Mouse (Mus musculus) myocyte (in vitro differentiated cells): ENCODE data around the gene Dlx3. TPM values are rescaled to one million over a fixed set of nuclear protein-coding genes. Genes with fewer than 3 reads are reported as not detected.

Source experiments
- H3K27me3 ChIP-seq: one replicate; pipeline ENCODE4 v1.6.1; 2011; ENCODE audit not compliant: control insufficient read depth, insufficient read depth, insufficient read length
- H3K36me3 ChIP-seq: one replicate; pipeline ENCODE4 v1.6.1; 2011; ENCODE audit not compliant: control insufficient read depth, insufficient read depth
- H3K4me2 ChIP-seq: one replicate; pipeline ENCODE4 v1.6.1; 2011; ENCODE audit warnings: low read depth, control low read depth
- H3K4me3 ChIP-seq: one replicate; pipeline ENCODE4 v1.5.1; 2011; ENCODE audit warnings: mild to moderate bottlenecking, control low read depth, moderate library complexity
- H3K79me2 ChIP-seq: one replicate; pipeline ENCODE4 v1.6.1; 2011; ENCODE audit not compliant: control insufficient read depth, insufficient read depth
- H3ac ChIP-seq: one replicate; pipeline ENCODE4 v1.6.1; 2011; ENCODE audit not compliant: control insufficient read depth, insufficient read length
- CEBPB ChIP-seq: IDR thresholded peaks from 2 replicates; pipeline ENCODE4 v1.6.1; 2011; ENCODE audit warnings: mild to moderate bottlenecking, moderate library complexity; ENCODE audit not compliant: poor library complexity, insufficient read depth, severe bottlenecking
- E2F4 ChIP-seq: IDR thresholded peaks from one replicate; pipeline ENCODE4 v1.6.1; 2011; ENCODE audit warnings: mild to moderate bottlenecking, control low read depth, moderate library complexity; ENCODE audit not compliant: insufficient read depth
- MAX ChIP-seq: IDR thresholded peaks from one replicate; pipeline ENCODE4 v1.6.1; 2011; ENCODE audit warnings: low read depth, mild to moderate bottlenecking, control low read depth
- MYOD1 ChIP-seq, 3 experiments: IDR thresholded peaks; one replicate each; pipeline ENCODE4 v1.6.1; 2011; ENCODE audit warnings: control low read depth in 2 of 3, low read depth in 2 of 3, mild to moderate bottlenecking in 2 of 3, moderate library complexity in 1 of 3; ENCODE audit not compliant: insufficient read length in 2 of 3, control insufficient read depth in 1 of 3
- MYOG ChIP-seq, 3 experiments: IDR thresholded peaks; one replicate each; pipeline ENCODE4 v1.6.1; 2011; ENCODE audit warnings: control low read depth in 2 of 3, low read depth in 2 of 3, mild to moderate bottlenecking in 2 of 3; ENCODE audit not compliant: insufficient read length in 2 of 3, control insufficient read depth in 1 of 3, insufficient read depth in 1 of 3
- POLR2A ChIP-seq: IDR thresholded peaks from one replicate; pipeline ENCODE4 v1.6.1; 2011; ENCODE audit warnings: low read depth, mild to moderate bottlenecking, control low read depth, moderate library complexity; ENCODE audit not compliant: insufficient read length
- POLR2AphosphoS2 ChIP-seq: IDR thresholded peaks from one replicate; pipeline ENCODE4 v1.6.1; 2011; ENCODE audit warnings: low read depth, control low read depth; ENCODE audit not compliant: insufficient read length
- REST ChIP-seq: IDR thresholded peaks from one replicate; pipeline ENCODE4 v1.6.1; 2011; ENCODE audit warnings: mild to moderate bottlenecking, control low read depth, moderate library complexity; ENCODE audit not compliant: insufficient read depth, insufficient read length
- SRF ChIP-seq: IDR thresholded peaks from one replicate; pipeline ENCODE4 v1.6.1; 2011; ENCODE audit warnings: low read depth; ENCODE audit not compliant: control insufficient read depth, insufficient read length
- TCF12 ChIP-seq: IDR thresholded peaks from one replicate; pipeline ENCODE4 v1.6.1; 2011; ENCODE audit warnings: mild to moderate bottlenecking, control low read depth; ENCODE audit not compliant: poor library complexity, insufficient read depth, severe bottlenecking
- TCF3 ChIP-seq: IDR thresholded peaks from one replicate; pipeline ENCODE4 v1.6.1; 2011; ENCODE audit warnings: low read depth, control low read depth; ENCODE audit not compliant: insufficient read length
- USF1 ChIP-seq: IDR thresholded peaks from one replicate; pipeline ENCODE4 v1.6.1; 2011; ENCODE audit warnings: low read depth, mild to moderate bottlenecking, control low read depth, moderate library complexity
- polyA plus RNA-seq: library from polyadenylated mRNA; unstranded; fragments of >200 nt; fragmentation: generic; extraction: Trizol; gene quantifications from one replicate; pipeline ENCODE4 v1.2.1, GENCODE M21; 2012; ENCODE audit warnings: missing spikeins

Gene Dlx3
- polyA plus RNA-seq, 1 experiment, result 6.3 TPM

DNA sequence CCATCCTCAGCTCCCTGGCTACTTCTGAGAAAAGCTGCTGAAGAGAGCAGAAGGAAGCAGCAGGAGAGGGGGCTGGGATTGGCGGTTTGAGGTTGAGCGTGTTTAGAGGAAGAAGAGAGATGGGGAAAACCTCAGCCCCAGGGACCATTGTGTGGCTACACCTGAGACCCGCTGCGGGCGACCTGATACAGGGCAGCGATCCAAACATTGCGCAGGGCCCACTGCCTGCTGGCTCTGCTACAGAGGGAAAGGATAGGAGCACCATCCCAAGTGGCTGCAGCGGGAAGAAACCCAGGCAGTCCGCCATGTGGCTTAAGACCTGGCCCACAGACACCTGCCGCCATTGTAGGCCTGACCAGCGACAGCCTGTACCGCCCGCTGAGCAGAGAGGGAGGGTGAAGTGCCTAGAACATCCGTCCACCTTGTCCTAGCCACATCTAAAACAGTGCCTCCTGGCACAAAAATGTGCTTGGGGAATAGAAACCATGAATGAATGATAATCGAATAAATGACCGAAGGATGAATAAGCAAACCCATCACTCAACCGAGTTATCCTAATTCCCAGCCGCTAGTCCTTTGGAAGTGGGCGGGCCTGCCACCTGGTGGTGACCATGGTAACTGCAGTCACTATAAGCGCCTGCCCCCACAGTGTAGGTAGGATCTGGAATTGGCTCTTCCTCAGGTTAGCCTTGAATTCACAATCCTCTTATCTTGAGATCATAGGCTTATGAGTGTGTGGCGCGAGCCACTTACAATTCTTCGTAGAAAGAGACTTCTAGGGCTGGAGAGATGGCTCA is 13.3 kb upstream of the Dlx3 start:
- no peaks in the 10 kb centered on the region for H3K36me3 ChIP-seq
- H3ac ChIP-seq, result no peak overlapping the region
- TF ChIP-seq CEBPB (no peak), TCF12 (no peak)
- no peak overlapping the region for H3K4me2 ChIP-seq
- H3K79me2 ChIP-seq, result no peaks in the 10 kb centered on the region
- no peak overlapping the region for H3K4me3 ChIP-seq
- no peaks in the 10 kb centered on the region for H3K27me3 ChIP-seq

DNA sequence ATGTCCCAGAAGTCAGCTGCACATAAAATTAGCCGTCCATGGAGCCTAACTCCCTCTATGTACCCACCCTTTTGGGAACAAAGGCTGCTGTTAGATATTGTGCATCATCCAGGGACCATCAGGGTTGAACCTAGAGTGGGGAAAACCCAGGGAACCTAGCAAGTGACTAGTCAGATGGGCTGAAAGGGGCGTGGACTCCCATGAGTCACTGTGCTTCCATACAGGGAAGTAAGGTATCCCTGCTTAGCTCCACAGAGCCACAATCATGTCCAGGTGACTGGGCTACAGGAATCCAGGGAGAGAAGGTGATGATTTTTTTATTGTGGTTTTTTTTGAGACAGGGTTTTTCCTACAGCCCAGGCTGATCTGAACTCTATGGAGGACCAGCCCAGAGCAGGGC is 10.9 kb upstream of the Dlx3 start:
- Histone ChIP-seq H3K36me3 (no peaks in the 10 kb centered on the region), H3K4me3 (no peak overlapping the region), H3K27me3 (no peaks in the 10 kb centered on the region), H3ac (no peak overlapping the region), H3K4me2 (no peak overlapping the region), H3K79me2 (no peaks in the 10 kb centered on the region)
- TF ChIP-seq SRF (no peak), POLR2A (no peak), E2F4 (no peak), CEBPB (no peak), USF1 (no peak), POLR2AphosphoS2 (no peak)

DNA sequence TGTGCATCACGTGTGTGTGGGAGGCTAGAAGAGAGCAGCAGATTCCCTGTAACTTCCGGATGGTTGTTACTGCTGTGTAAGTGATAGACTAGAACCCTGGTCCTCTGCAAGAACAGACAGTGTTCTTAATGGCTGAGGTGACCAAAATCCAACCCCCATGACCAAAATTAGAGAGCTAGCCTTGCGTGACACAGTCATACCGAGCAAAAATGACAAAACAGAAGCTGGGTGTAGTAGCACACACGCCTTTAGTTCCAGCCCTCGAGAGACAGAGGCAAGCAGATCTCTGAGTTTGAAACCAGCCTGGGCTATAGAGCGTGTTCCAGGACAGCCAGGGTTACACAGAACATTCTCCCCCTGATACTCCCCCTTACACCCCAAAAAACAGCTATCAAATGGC is 9.8 kb upstream of the Dlx3 start:
- no peaks in the 10 kb centered on the region for H3K27me3 ChIP-seq
- no peaks in the 10 kb centered on the region for H3K79me2 ChIP-seq
- no peak overlapping the region for H3K4me2 ChIP-seq
- no peak overlapping the region for H3ac ChIP-seq
- no peak for TF ChIP-seq REST
- TF ChIP-seq MYOD1 (IDR thresholded peaks at IDR 0.05; ENCODE audit: control insufficient read depth in 1 of 3, insufficient read length in 2 of 3, low read depth in 2 of 3), result no peak
- no peak for TF ChIP-seq USF1
- H3K36me3 ChIP-seq, result no peaks in the 10 kb centered on the region
- H3K4me3 ChIP-seq, result no peak overlapping the region

DNA sequence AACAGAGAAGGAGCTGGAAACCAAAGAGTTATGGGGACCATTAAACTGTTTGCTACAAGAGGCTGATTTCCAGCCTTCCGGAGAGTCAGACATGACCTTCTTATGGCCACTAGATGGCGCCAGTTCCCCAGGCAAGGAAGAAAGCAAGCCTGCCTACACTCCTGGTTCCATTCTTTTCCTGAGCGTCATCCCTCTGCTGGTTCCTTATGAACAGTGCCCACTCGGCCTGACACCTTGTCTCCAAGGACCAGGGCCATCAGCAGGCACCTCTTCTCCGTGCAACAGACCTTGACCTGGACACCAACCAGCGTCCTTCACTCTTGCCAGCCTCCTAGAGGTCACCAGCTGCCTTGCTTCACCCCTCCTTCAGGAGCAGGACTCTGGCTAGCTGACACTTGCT is 2.9 kb upstream of the Dlx3 start:
- Histone ChIP-seq H3ac (no peak overlapping the region), H3K4me3 (no peak overlapping the region), H3K79me2 (peaks cover 16% of the 10 kb centered on the region), H3K27me3 (no peaks in the 10 kb centered on the region), H3K4me2 (no peak overlapping the region), H3K36me3 (no peaks in the 10 kb centered on the region)
- TF ChIP-seq REST (no peak), TCF12 (no peak), MYOG (IDR thresholded peaks at IDR 0.05; ENCODE audit: control insufficient read depth in 1 of 3, insufficient read depth in 1 of 3, insufficient read length in 2 of 3, low read depth in 2 of 3) (no peak), POLR2A (no peak)

DNA sequence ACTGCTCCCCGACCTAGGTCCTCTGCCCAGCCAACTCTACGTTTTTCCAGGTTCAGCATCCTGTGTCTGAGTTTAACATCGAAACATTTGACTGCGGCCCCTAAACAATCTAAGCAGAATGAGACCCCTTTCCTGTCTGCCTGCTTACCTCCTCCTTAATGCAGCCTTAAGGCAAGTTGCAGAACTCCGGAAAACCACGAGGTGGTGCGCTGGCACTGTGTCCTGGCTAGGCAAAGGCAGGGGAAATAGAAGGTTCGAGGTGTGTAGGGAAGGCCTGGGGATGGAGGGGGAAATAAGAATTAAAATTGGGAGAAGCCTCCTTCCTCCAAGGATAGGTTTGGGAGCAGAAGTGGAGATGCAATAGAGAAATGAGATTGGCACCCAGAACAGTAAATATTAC is 1.4 kb upstream of the Dlx3 start:
- Histone ChIP-seq H3K4me2 (no peak overlapping the region), H3K36me3 (peaks cover 4% of the 10 kb centered on the region), H3ac (no peak overlapping the region), H3K79me2 (peaks cover 21% of the 10 kb centered on the region), H3K27me3 (no peaks in the 10 kb centered on the region), H3K4me3 (no peak overlapping the region)
- no peak for TF ChIP-seq POLR2A
- TF ChIP-seq MYOD1 (IDR thresholded peaks at IDR 0.05; ENCODE audit: control insufficient read depth in 1 of 3, insufficient read length in 2 of 3, low read depth in 2 of 3), result no peak
- no peak for TF ChIP-seq TCF3
- TF ChIP-seq MYOG (IDR thresholded peaks at IDR 0.05; ENCODE audit: control insufficient read depth in 1 of 3, insufficient read depth in 1 of 3, insufficient read length in 2 of 3, low read depth in 2 of 3), result no peak
- TF ChIP-seq REST, result no peak
- TF ChIP-seq TCF12, result no peak
- TF ChIP-seq POLR2AphosphoS2, result no peak
- no peak for TF ChIP-seq USF1
- TF ChIP-seq E2F4, result no peak
- TF ChIP-seq CEBPB, result no peak
- TF ChIP-seq MAX, result no peak
- no peak for TF ChIP-seq SRF

DNA sequence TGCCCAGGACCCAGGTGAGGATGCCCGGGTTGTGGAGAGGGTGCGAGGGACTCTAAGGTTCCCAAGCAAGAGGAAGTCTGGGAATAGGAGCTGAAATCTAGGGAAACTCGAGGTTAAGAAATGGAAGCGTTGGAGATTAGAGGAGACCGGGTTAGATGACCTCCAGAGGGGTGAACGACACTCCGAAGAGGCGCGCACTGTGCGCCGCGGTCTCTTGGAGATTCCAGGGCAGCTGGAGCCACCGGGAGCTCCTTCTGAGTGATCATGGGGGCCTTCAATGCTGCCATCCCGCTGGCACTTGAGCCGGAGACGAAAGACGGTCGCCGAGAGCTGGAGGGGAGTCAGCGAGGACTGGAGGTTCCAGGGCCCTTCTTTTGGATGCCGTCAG is 708 bp downstream of the Dlx3 start:
- no peaks in the 10 kb centered on the region for H3K27me3 ChIP-seq
- peaks cover 21% of the 10 kb centered on the region for H3K79me2 ChIP-seq
- H3K4me2 ChIP-seq, result peak overlapping the region; percentile 87
- H3ac ChIP-seq, result peak overlapping the region; percentile 0
- peaks cover 4% of the 10 kb centered on the region for H3K36me3 ChIP-seq
- peak overlapping the region; percentile 80 for H3K4me3 ChIP-seq
- TF ChIP-seq MYOG (IDR thresholded peaks at IDR 0.05; ENCODE audit: control insufficient read depth in 1 of 3, insufficient read depth in 1 of 3, insufficient read length in 2 of 3, low read depth in 2 of 3) (no peak), MYOD1 (IDR thresholded peaks at IDR 0.05; ENCODE audit: control insufficient read depth in 1 of 3, insufficient read length in 2 of 3, low read depth in 2 of 3) (no peak), SRF (no peak), E2F4 (no peak), REST (no peak), TCF12 (no peak), POLR2AphosphoS2 (no peak), USF1 (no peak), CEBPB (no peak), TCF3 (no peak), MAX (no peak), POLR2A (no peak)
